Mouse (Mus musculus): ENCODE data around the gene Pgm2. TPM values are rescaled to one million over a fixed set of nuclear protein-coding genes. Genes with fewer than 3 reads are reported as not detected.

Pgm2 gene
- polyA plus RNA-seq, 1 experiment: 35.8 TPM

DNA sequence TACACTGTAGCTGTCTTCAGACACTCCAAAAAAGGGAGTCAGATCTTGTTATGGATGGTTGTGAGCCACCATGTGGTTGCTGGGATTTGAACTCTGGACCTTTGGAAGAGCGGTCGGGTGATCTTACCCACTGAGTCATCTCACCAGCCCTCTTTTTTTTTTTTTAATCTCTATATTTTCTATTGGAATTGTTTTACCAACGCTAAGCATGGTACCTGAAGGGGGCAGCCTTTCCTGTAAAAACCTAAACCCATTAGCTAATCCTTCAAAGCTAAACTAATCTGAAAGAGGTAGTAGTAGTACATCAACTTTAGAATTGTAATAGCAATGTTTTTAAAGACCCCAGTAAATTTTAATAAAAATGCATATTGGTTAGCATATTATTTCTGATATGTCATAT lies 17.2 kb upstream of the Pgm2 start:
- DNase-seq (ENCODE audit: low spot score): no peak

DNA sequence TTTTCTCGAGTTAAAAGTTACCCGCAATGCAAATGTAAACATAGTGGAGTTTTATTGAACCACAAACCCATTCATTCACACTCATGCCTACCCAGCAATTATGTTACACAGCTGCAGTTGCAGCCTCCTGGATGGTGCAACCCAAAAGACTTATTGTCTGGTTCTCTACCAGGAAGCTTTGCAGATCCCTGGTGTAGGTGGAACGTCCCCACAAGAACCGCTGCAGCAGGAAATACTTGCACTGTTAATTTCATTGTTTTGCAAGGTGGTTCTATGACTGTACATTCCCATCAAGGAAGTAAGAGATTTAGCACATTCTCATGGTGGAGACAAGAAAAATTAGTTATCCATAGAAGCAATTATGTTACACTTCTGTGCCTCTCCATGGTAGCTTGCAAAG lies 15.4 kb upstream of the Pgm2 start:
- DNase-seq (ENCODE audit: low spot score): no peak

DNA sequence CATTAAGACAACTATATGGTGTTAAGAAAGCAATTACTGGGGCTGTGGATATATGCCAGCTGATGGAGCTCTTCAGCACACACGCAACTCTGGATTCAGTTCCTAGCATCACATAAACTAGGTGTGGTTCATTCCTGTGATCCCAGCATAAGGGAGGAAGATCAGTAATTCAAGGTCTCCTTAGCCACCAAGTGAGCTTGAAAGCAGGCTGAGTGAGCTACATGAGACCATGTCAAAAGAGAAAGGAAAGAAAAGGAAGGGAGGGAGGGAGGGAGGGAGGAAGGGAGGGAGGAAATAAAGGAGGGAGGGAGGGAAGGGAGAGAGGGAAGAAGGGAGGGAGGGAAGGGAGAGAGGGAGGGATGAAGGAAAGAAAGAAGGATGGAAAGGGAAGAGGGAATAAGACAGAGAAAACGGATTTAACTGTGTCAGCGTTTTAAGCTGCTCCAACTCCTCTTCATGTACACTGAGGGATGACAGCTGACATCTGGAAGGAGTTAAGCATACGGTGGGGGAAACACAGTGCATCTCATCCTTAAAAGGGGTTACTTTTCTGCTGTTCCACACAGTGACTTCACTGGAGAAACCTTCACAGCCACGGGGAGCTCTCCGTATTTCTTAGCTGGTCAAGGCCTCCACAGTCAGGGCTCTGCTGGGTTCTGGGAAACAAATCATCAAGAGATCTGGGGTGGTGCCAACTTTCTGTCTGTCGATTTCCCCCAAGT lies 13.8 kb upstream of the Pgm2 start:
- no peak for DNase-seq (ENCODE audit: low spot score)

DNA sequence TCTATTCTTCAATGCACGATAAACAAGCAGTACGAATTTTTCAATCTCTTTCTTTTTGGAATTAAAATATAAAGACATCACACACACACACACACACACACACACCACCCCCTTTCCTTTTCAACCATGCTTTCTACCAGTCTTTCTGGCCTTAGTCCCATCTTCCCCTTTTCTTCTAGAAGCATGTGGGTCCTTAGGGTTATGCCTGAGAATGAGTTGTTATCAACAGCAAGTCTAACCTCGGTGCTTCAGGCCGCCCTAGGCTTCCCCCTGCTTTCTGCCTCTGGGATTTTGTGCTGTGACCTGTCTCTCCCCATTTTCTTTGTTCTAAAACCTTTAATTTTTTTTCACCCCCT lies 13.3 kb upstream of the Pgm2 start:
- no peak for DNase-seq (ENCODE audit: low spot score)

DNA sequence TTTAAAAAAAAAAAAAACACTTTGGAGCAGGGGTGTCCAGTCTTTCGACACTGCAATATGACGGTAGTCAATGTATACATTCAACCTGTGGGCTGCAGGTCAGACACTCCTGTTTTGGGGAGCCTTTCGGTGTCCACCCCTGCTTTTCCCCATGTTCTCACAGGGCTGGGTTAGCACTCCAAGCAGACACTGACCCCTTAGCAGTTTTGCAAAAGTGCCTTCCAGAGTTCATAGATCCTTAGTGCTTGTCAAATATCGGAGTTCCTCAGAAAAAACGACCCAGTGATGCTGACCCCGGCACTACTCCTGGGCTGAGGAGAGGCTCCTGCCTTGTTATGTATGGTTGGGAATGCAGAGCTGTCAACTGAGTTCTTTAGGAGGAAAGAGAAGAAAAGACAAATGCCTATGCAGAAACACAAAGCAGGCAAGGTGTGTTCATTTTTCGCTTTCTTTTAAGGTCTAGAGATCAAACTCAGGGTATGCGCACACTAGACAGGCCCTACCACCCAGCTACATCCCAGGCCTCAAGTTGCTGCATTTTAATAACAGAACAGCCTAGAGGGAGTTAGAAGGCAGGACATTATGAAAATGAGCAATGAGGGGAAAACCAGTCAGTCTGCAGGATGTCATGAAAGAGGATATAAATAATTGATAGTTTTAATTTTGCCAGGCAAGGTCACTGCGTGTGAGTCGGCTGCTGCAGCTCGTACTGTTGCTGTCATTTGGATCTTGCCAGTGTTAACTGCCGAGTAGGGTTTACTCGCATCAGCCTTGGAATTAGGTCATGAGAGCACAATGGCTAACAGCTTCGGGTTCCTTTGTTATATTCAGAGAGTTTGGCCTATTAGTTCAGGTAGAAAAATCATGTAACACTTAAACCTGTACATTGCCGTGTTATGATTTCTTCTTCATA lies 9.0 kb upstream of the Pgm2 start:
- DNase-seq (ENCODE audit: low spot score): no peak

DNA sequence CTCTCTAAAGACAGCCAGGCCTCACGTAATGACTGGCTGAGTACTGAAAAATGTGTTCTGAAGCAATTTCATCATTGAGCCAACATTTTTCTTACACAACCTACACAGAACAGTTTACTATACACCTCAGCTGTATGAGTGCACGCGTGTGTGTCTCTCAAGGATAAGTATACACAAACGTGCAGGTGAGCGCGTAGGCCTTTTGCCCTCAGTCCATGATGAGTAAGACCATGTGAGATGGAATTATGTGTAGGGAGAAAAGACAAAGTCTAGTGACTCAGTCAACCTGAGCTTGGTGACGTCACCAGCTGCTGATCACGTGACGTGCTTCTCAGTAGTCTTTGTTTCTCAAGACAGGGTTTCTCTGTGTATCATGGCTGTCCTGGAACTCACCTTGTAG lies 7.3 kb upstream of the Pgm2 start:
- DNase-seq (ENCODE audit: low spot score): no peak

DNA sequence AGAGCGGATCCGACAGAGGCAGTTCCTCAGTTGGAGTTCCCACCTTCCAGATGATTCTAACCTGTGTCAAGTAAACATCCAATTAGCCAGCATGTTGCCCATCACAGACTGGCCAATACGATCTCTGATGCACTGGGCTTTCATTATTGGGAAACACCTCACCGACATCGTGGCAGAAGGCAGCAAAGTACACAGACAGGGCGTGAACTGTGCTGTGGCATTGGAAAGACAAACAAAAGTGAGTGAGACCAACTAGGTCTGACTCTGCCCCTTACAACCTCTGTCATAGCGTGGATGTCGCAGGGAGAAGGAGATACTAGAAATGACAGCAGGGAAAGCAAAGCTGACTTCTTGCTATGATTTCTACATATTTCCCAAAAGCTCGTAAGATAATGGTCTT lies 4.0 kb upstream of the Pgm2 start:
- no peak for DNase-seq (ENCODE audit: low spot score)

DNA sequence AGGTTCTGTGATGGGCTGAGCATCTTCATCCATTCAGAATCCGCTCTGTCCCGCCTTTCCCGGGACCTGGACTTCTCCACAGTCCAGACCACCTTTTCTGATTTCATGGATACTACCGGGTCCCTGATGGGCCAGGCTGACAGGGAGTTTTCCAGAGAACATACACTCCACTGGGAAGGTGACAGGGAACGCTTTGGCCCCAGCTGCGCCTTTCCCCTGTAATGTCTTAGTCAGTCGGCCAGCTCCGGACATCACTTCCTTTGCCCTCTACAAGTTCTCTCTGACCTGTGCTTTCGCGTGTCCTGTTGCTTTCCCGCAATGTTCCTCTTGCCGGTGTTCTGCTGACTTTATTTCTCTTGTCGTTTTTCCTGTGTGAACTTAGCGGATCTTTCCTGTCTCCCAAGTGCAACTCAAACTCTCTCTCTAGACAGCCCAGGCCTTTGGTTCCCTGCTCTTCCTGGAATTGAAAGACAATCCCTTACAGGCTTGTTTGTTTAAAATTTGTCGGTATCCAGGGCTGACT lies 660 bp downstream of the Pgm2 start:
- no peak for DNase-seq (ENCODE audit: low spot score)

DNA sequence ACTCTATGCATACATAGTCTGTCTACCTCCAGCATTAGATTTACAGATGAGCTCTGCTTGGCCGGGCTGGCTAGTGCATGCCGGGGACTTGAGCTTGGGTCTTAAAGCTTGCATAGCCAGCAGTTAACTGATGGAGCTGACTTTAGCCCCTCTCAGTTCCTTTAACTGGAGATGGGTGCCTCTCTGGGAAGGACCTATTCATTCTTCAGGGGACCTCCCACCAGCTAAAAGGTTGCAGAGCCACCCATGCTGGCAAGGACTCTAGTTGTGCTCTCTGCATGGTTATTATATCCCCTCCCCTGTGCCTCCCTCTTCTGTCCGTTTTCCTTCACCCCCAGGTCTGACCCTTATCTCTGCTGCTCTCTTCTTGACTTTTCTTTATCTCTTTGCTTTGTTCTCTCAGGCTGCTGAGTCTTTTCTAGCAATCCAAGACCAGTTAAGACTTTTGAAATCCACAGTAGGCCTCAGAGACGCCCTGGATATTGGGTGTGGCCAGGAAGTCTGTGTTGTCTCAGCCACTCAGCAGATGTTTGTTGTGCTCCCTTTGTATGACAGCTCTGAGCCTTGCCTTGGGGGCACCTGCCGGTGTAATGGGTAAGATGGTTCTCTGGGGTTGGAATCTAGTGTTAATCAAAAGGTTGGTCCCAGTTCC lies 2.7 kb downstream of the Pgm2 start:
- no peak for DNase-seq (ENCODE audit: low spot score)

DNA sequence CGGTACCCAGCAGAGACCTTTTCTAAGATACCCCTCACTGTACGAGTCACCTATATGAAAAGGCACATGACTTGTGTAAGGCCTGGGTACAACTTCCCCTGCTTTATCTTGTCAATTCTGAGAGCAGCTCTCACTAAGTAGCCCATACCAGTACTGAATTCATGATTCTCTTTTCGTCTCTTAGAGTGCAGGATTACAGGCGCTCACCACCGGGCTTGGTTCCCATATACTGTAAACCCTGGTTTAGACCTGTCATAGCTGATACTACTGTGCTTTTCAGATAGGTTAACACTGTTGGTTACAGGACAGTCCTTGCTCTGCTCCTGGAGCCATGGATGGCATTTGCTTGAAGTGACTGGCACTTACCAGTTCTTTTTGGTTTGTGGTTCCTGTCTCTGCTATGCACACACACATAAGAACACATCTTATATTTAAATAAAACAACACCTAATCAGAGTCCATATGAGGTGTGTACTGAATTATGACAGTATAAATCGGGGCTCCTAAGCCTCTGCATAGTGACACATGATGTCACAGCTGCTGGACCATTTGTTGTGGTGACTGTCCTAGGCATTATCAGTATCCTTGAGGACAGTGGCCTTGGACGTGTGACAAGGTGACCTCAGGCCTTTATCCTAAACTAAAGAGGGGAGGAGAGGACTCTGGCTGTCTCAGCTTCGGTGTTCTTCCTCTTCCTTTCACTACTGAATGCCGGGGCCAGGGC lies 9.4 kb downstream of the Pgm2 start:
- no peak for DNase-seq (ENCODE audit: low spot score)

DNA sequence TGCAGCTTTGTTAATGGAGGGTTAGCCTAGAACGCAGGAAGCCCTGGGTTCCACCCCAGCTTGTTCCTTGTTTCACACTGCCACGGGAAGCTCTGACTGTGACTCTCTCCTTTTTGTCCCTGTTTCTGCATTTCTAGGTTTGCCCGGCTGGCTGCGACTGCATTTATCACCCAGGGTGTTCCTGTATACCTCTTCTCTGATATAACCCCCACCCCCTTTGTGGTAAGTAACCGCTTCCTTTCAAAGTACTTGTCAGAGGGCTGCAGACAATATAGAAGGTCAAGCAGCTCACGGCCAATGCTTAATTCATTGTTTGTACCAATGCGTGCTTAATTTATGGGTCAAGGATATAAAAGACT lies 9.9 kb downstream of the Pgm2 start:
- no peak for DNase-seq (ENCODE audit: low spot score)

DNA sequence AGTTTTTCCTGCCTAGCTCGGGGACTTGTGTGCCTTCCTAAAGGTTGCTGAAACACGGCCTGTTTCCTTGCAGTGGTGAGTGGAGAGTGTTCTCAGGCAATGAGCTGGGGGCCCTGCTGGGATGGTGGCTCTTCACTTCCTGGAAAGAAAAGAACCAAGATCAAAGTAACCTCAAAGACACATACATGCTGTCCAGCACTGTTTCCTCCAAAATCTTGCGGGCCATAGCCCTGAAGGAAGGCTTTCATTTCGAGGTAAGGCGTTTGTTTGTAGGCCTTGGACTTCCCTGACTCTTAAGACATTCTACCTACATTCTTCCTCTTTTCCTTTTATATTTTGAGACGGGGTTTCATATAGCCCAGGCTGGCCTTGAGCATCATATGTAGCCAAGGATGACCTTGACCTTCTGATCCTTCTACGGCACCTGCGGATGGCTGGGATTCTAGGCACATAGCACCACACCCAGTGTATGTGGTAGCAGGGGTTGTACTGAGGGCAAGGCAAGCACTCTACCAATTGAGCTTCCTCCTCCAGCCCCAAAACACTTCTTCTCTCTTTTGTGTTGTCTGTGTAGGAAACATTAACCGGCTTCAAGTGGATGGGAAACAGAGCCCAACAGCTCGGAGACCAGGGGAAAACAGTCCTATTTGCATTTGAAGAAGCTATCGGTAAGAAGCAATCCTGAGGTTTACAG lies 15.0 kb downstream of the Pgm2 start:
- DNase-seq (ENCODE audit: low spot score): no peak

DNA sequence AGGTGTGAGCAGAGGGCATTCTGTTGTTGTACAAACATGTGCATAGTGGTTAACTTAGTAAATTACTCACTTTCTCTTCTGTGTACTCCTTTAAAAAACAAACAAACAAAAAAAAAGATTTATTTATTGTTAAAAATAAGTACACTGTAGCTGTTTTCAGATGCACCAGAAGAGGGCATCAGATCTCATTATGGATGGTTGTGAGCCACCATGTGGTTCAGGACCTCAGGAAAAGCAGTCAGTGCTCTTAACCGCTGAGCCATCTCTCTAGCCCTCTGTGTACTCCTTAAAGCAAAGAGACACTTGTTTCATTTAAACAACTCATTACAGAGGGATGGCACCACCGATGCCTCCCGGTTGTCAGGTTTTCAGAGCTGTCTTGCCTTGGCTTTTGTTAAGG lies 16.5 kb downstream of the Pgm2 start:
- DNase-seq (ENCODE audit: low spot score): no peak

DNA sequence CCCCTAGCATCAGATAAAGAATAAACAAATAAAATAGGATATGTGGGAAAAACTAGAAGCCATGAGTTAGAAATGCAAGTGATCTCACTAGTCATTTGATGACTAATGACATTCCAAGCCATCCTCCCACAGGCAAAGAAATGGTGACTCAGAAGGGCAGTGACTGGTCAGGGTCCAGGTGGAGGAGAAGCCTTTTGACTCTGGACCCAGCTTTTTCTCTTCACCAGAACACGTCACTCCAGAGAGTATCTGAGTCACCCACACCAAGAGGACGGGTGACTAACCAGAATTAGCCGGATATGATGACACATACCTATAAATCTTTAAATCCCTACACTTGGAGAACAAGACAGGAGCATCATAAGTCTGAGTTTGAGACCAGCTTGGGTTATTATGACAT lies 19.6 kb downstream of the Pgm2 start:
- no peak for DNase-seq (ENCODE audit: low spot score)

DNA sequence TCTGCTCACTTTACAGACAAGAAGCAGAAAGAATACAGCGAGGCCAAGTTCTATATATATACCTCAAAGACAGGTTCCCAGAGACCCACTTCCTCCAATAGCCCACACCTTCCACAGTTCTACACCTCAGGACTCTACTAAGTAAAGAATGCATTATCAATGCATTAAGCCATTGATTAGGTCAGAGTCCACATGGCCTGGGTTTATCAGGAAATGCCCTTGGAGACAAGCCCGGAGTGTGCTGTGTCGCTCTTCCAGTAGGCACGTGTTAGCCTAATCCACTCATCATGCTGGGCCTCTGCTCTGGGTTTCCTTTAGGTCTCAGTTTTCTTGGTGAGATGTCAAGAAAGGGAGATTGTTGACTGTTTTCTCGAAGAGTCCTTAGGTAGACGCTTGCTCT lies 21.5 kb downstream of the Pgm2 start:
- DNase-seq (ENCODE audit: low spot score): no peak

DNA sequence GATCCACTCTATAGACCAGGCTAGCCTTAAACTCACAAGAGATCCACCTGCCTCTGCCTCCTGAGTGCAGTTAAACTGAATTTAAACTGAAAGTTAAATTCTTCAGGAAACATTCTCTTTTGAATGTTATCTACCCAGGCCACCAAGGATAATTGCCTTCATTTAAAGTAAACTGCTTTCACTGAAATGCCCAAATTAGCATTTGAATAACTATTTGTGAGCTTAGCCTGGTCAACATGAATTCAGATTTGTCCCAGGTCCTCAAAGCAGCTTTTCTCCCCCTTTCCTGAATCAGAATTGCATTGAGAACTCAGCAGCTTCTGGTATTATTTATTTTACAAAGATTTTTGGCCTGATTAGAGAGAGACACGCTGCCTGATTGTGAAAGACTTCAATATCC lies 24.4 kb downstream of the Pgm2 start:
- no peak for DNase-seq (ENCODE audit: low spot score)

DNA sequence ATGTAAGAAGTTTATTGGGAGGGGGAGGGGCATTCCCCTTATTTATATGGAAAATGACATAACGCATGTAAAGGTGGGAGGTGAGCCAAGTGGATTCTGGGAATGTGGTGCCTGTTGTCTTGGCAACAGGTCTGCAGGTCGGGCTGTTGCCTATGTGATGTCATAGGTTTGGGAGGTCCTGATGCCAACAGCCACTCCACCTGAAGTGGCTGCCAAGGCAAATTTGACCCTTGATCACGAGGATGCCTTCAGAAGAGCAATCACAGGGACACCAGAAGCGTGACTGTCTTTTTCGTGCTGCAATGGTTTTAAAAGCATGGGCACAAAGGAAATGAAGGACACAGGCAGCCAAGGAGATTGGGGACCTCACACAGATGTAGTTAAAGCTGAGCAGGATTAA lies 33.0 kb downstream of the Pgm2 start:
- DNase-seq (ENCODE audit: low spot score): no peak

DNA sequence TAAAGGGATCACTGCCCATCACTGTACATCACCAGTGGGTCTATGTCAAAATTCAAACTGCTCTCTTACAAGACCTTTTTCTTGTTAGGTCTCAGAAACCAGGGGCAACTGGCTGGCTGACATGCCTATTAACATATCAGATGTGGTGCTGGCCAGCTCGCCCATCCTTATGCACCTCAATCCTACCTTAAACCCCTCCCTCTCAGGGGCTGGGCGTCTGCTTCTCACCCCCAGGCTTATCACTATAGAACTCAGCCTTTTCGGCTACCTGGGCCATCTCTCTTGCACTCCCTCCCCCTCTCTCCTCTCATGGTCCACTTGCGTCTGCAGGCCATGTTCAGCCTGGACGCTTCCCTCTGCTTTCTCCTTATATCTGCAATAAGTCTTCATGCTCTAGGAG lies 38.8 kb downstream of the Pgm2 start:
- DNase-seq (ENCODE audit: low spot score): no peak

DNA sequence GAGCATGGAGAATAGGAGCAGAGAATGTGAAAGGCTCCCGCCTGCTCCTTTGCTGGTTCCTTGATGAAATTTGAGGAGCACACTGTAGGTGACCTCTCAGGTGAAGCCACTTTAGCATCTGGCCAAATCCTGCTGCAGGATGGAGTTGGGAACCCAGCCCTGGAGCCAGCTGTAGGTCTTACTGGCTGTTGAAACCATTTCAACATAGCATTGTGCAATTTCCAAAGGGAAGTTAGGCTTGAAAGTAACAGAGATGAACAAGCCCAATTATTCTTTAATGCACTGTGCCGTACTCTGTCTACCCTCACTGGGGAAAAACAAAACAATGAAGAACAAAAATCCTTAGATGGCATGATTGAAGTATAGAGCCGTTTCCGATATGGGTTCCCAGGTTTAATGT lies 41.2 kb downstream of the Pgm2 start:
- no peak for DNase-seq (ENCODE audit: low spot score)

DNA sequence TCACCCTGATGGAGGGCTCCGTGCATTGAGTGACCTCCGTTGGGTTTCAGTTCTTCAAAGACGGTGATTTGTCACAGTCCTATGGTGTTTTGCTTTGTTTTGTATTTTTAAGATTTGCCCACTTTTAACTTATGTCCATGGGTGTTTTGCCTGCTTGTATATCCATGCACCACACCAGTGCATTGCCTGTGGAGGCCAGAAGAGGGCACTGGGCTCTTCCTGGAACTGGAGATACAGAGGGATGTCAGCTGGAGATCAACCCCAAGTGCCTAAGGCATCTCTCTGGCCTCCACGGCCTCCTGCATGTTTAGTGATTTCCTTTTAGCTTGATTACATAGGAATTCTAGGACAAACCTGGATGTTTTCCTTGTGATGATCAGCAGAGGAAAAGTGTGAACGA lies 43.6 kb downstream of the Pgm2 start:
- no peak for DNase-seq (ENCODE audit: low spot score)

DNA sequence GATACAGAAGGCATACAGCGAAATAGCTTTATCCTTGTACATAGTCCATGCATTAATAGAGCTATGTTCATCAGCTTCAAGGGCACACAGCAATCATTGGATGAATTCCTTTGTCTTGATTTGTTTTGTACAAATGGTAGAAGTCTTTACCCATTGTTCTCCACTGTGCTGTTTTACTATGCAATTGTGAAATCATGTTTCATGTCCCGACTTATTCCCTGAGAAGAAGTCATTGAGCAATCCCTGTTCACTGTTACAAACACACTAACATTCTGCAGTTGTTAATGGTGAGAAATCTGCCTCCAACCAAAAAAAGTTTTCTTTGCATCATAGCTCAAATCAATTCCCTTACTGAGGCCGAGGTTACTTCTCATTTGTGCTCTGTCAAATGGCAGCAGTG lies 47.5 kb downstream of the Pgm2 start:
- DNase-seq (ENCODE audit: low spot score): no peak

DNA sequence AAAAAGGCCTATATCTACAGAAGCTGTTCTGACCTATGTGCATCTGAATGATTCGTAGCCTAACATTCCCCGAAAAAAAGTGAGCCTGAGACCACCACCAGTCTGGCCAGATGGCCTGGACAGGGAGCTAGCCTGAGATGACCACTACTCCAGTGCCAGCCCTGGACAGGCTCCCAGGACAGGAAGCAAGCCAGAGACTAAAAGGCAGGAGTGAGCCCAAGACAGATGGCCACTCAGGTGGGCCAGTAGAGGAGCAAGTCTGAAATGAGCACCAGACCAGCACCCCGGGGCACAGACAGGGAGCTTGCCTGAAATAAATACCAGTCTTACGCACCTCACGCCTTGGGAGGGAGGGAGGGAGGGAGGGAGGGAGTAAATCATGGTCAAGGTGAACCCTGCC lies 51.6 kb downstream of the Pgm2 start:
- no peak for DNase-seq (ENCODE audit: low spot score)
